ENCODE assay signal across 8 mouse cellular contexts in the genomic region with DNA sequence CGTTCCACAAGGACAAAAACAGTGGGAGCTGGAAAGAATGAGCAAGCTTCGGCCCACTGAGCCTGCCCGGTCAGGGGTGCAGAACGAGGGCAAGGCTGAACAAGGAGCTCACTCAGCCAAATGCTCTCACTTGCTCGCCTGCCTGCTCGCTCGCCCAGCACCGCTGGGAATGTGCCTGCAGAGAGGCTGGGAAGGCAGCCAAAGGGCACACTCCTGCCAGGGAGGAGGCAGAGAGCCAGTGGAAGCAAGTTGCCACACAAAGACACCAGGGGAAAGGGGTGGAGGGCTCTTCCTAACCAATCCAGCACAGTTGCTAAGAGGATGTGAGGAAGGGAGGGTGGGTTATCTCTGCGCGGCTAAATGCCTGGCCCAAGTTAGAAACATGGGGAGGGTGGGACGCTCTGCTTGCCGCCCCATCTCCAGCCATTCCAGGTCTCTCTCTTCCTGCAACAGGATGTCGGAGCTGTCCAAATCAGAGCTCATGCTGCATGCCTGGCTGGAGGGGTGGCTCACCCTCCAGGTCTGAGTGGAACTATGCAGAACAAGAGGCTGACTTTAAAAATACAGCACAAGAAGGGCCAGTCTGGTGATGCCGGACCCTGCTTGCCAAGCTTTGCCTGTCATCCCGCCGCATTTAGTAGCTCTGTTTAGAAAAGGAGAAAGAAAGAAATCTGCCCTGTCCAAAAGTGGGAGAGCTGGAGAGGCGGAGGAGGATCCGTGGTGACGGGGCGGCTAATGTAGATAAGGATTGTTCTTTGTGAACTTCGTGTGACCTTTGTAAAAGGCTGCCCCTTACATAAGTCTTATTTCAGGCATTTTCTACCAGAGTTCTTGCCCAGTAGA.
DNase-seq lines count a peak whose midpoint lies in the region; ATAC-seq lines count a peak whose summit lies in the region.

No protein-coding gene starts in this region.

- H3K36me3 ChIP-seq in hindbrain, embryonic 12.5 days, result no peaks in the 10 kb centered on the region

- peak; percentile 93 for ATAC-seq in hindbrain, embryonic 12.5 days (ENCODE audit: low FRiP score)

- WGBS in hindbrain, embryonic 12.5 days, result 12% methylated on average over 21 of the region's 21 CpGs

- H3K27ac ChIP-seq in hindbrain, embryonic 12.5 days, result peak overlapping the region; percentile 81

- H3K4me2 ChIP-seq in hindbrain, embryonic 12.5 days (replicated peaks), result peak overlapping the region; percentile 44

- H3K4me1 ChIP-seq in hindbrain, embryonic 12.5 days, result peaks cover 42% of the 10 kb centered on the region

- no peaks in the 10 kb centered on the region for H3K9me3 ChIP-seq in hindbrain, embryonic 12.5 days (replicated peaks)

- H3K27me3 ChIP-seq in hindbrain, embryonic 12.5 days, result no peaks in the 10 kb centered on the region

- H3K9ac ChIP-seq in hindbrain, embryonic 12.5 days, result 0 out of 2 replicates have a peak overlapping the region, but pooled peaks have one; percentile 3

- H3K4me3 ChIP-seq in hindbrain, embryonic 12.5 days, result peak overlapping the region; percentile 10; the same call in 1 of the 2 replicates

- DNase-seq in Muller cell, postnatal 12 days (ENCODE audit: inconsistent ontology term), result peak; percentile 99
- peak; percentile 95 to 96 for DNase-seq in cerebellum, postnatal 25 days
- peak; percentile 86 to 87 for DNase-seq in frontal cortex, postnatal 36 days (ENCODE audit: low spot score in 2 of 2)
- DNase-seq in layer of hippocampus, postnatal 14 days (ENCODE audit: low spot score in 2 of 2), result peak; percentile 85 to 94
- peak; percentile 88 for DNase-seq in lung, postnatal 10 days
- DNase-seq in retina, postnatal 7 days (ENCODE audit: low read depth, low spot score), result peak; percentile 54
- DNase-seq in natural killer cell, adult 2 months (ENCODE audit: low spot score in 2 of 2), result no peak

Comparison
In these comparisons a context has a peak if more than half of its experiments do, and no peak if none do; other contexts are left out.
1. DNase-seq: peak in Muller cell, postnatal 12 days (single experiment), cerebellum, postnatal 25 days (2 of 2), frontal cortex, postnatal 36 days (2 of 2), layer of hippocampus, postnatal 14 days (2 of 2), lung, postnatal 10 days (single experiment) and retina, postnatal 7 days (single experiment); none in natural killer cell, adult 2 months (0 of 2).